Mouse (Mus musculus): ENCODE results near the gene Tspan31.

GRCm38 (mm10) chr10:127041274-127041766, 28.7 kb downstream of the Tspan31 start, which contains the start of the genes Mettl1 and Eef1akmt3:
- no peak for TF ChIP-seq EP300 (IDR thresholded peaks at IDR 0.05)
- TF ChIP-seq CTCF (IDR thresholded peaks at IDR 0.05): no peak
